ENCODE assay signal across 10 mouse cellular contexts in the genomic region with DNA sequence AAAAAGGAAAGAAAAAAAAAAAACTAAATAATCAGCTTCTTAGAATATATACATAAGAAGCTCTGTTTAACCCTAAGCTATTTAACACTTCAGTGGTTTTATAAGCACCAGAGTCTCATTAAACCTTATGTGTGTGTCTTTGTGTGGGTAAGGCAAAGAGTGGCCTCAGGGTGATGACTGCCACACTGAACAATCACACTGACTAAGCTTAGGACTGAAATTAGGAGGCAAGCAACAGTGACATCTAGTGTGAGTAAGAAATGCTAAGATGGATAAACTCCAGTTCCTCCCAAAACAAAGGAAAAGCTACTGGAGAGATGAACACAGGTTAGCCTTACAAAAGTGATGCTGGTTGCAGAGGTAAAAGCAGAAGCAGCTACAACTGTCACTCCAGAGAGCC.
DNase-seq lines count a peak whose midpoint lies in the region; ATAC-seq and TF ChIP-seq lines count a peak whose summit lies in the region.
"Had no signal": no experiment of that assay in that cellular context is flagged by ENCODE, and none has a peak within 500 bp of the region (broad histone marks: within the 10 kb centered on the region; RNA-seq: fewer than 3 reads in every experiment).

No protein-coding gene starts in this region.

- H3K27ac ChIP-seq in kidney, embryonic 16.5 days (ENCODE audit: low read length): no peak overlapping the region
- no peak overlapping the region for H3K27ac ChIP-seq in forebrain, embryonic 15.5 days (replicated peaks)
- no peak overlapping the region for H3K27ac ChIP-seq in neural tube, embryonic 14.5 days (ENCODE audit: low read depth, low read length)
- H3K27ac ChIP-seq: limb, embryonic 12.5 days had no signal

- no peak for TF ChIP-seq POLR2A in brain, embryonic 14.5 days (IDR thresholded peaks at IDR 0.05; ENCODE audit: borderline replicate concordance, extremely low read depth, insufficient read depth, insufficient read length, poor library complexity, severe bottlenecking)

- TF ChIP-seq CTCF in brain, embryonic 14.5 days (IDR thresholded peaks at IDR 0.05; ENCODE audit: borderline replicate concordance, extremely low read depth, insufficient read depth, insufficient read length): peak; percentile 35; the same call in 1 of the 2 replicates

- DNase-seq in kidney, postnatal 10 days: no peak
- peak; percentile 94 for DNase-seq in brain, embryonic 14.5 days (ENCODE audit: low read depth)
- no peak for DNase-seq in heart, postnatal 4 days
- no peak for DNase-seq in adrenal gland, postnatal 25 days

- peak; percentile 80 for ATAC-seq in kidney, embryonic 16.5 days (ENCODE audit: low FRiP score, low TSS enrichment)
- peak; percentile 91 for ATAC-seq in forebrain, embryonic 15.5 days (replicated peaks)
- ATAC-seq in neural tube, embryonic 14.5 days (ENCODE audit: low read depth): peak; percentile 94
- ATAC-seq in erythroblast, adult 5-6 weeks (replicated peaks; ENCODE audit: low FRiP score, poor library complexity, severe bottlenecking): no peak

- no peaks in the 10 kb centered on the region for H3K36me3 ChIP-seq in kidney, embryonic 16.5 days (ENCODE audit: insufficient read depth, low read length)
- H3K36me3 ChIP-seq in forebrain, embryonic 15.5 days: no peaks in the 10 kb centered on the region
- H3K36me3 ChIP-seq in neural tube, embryonic 14.5 days (ENCODE audit: control insufficient read depth, insufficient read depth, low read length): no peaks in the 10 kb centered on the region
- H3K36me3 ChIP-seq: G1E; limb, embryonic 12.5 days had no signal

- H3K4me2 ChIP-seq in kidney, embryonic 16.5 days (replicated peaks; ENCODE audit: low read depth, low read length): no peak overlapping the region
- no peak overlapping the region for H3K4me2 ChIP-seq in forebrain, embryonic 15.5 days (replicated peaks)
- no peak overlapping the region for H3K4me2 ChIP-seq in neural tube, embryonic 14.5 days (ENCODE audit: low read depth, low read length)
- H3K4me2 ChIP-seq: limb, embryonic 12.5 days had no signal

- no peaks in the 10 kb centered on the region for H3K27me3 ChIP-seq in kidney, embryonic 16.5 days (ENCODE audit: insufficient read depth, low read length)
- H3K27me3 ChIP-seq in forebrain, embryonic 15.5 days: no peaks in the 10 kb centered on the region
- no peaks in the 10 kb centered on the region for H3K27me3 ChIP-seq in neural tube, embryonic 14.5 days (ENCODE audit: control insufficient read depth, insufficient read depth, low read length)
- H3K27me3 ChIP-seq: limb, embryonic 12.5 days had no signal

- H3K4me3 ChIP-seq in kidney, embryonic 16.5 days (ENCODE audit: low read length): no peak overlapping the region
- H3K4me3 ChIP-seq in forebrain, embryonic 15.5 days: no peak overlapping the region
- H3K4me3 ChIP-seq in neural tube, embryonic 14.5 days (ENCODE audit: low read depth, low read length): no peak overlapping the region
- H3K4me3 ChIP-seq: limb, embryonic 12.5 days had no signal

- no peak overlapping the region for H3K9ac ChIP-seq in kidney, embryonic 16.5 days (replicated peaks; ENCODE audit: low read length)
- H3K9ac ChIP-seq in forebrain, embryonic 15.5 days (replicated peaks): no peak overlapping the region
- no peak overlapping the region for H3K9ac ChIP-seq in neural tube, embryonic 14.5 days (replicated peaks; ENCODE audit: low read depth, low read length)
- H3K9ac ChIP-seq: limb, embryonic 12.5 days had no signal

- H3K4me1 ChIP-seq in kidney, embryonic 16.5 days (ENCODE audit: insufficient read depth, low read length): no peaks in the 10 kb centered on the region
- H3K4me1 ChIP-seq in forebrain, embryonic 15.5 days: peaks cover 9% of the 10 kb centered on the region
- no peaks in the 10 kb centered on the region for H3K4me1 ChIP-seq in neural tube, embryonic 14.5 days (ENCODE audit: control insufficient read depth, insufficient read depth, low read length)
- H3K4me1 ChIP-seq: limb, embryonic 12.5 days had no signal

- H3K9me3 ChIP-seq in kidney, embryonic 16.5 days (ENCODE audit: low read length): no peaks in the 10 kb centered on the region
- no peaks in the 10 kb centered on the region for H3K9me3 ChIP-seq in forebrain, embryonic 15.5 days
- H3K9me3 ChIP-seq in neural tube, embryonic 14.5 days (ENCODE audit: control insufficient read depth, low read length): no peaks in the 10 kb centered on the region
- H3K9me3 ChIP-seq: G1E; limb, embryonic 12.5 days had no signal
